Mouse (Mus musculus) erythroblast, embryonic 14.5 days (primary cell): ENCODE measurements around the gene Vps8.

Experiments used
- GATA1 ChIP-seq: IDR thresholded peaks from 2 replicates; pipeline ENCODE4 v1.6.1; 2012; ENCODE audit warnings: low read length, inconsistent platforms, mixed read lengths
- TAL1 ChIP-seq: IDR thresholded peaks from 3 replicates; pipeline ENCODE4 v1.6.1; 2012; ENCODE audit warnings: low read length, inconsistent platforms, mixed read lengths

GRCm38 (mm10) chr16:21374067-21374466 lies 48.9 kb upstream of the Vps8 start:
- no peak for TF ChIP-seq TAL1
- no peak for TF ChIP-seq GATA1
